Mouse (Mus musculus) right cerebral cortex, postnatal 10 days (tissue): ENCODE data around the gene Zbtb48.

Source experiments
- DNase-seq, 2 experiments: peaks; one replicate each; pipeline ENCODE4 v3.0.0; 2021; ENCODE audit warnings: low spot score in 2 of 2

The Zbtb48 gene

GRCm38 (mm10) chr4:151972221-151972967 is 55.1 kb downstream of the Zbtb48 start:
- peak; percentile 48 to 65 for DNase-seq
